8 mouse cellular contexts compared by ENCODE assay signal in genomic region chr9:59679678-59680533, GRCm38 (mm10). TPM values are rescaled to one million over a fixed set of nuclear protein-coding genes. Genes with fewer than 3 reads are reported as not detected.
A peak's percentile ranks its signal among the peaks of the same experiment; 100 is the strongest.
DNase-seq lines count a peak whose midpoint lies in the region.

Gramd2 (plus strand) TSS chr9:59680144.

- peaks cover 25% of the 10 kb centered on the region for H3K27me3 ChIP-seq in limb, embryonic 10.5 days (ENCODE audit: low read depth, poor library complexity, severe bottlenecking)
- H3K27me3 ChIP-seq in midbrain, embryonic 10.5 days (ENCODE audit: low read depth, poor library complexity, severe bottlenecking) = peaks cover 27% of the 10 kb centered on the region

- H3K27ac ChIP-seq in limb, embryonic 10.5 days = peak within 1 kb of the TSS; percentile 70
- peak within 1 kb of the TSS; percentile 33; the same call in 1 of the 2 replicates for H3K27ac ChIP-seq in midbrain, embryonic 10.5 days (replicated peaks)

- no peaks in the 10 kb centered on the region for H3K9me3 ChIP-seq in limb, embryonic 10.5 days (replicated peaks)
- H3K9me3 ChIP-seq in midbrain, embryonic 10.5 days (replicated peaks) = no peaks in the 10 kb centered on the region

- H3K4me1 ChIP-seq in limb, embryonic 10.5 days = peaks cover 13% of the 10 kb centered on the region
- H3K4me1 ChIP-seq in midbrain, embryonic 10.5 days = peaks cover 12% of the 10 kb centered on the region

- intact Hi-C loops in gastrocnemius, postnatal 14 days (cut with DNase I; ENCODE audit: low total_unique reads) = loop anchor here (10.0 kb wide), 1 partner anchor 55 kb away; no protein-coding TSS in a partner anchor

- WGBS in limb, embryonic 10.5 days = under 1% methylated on average over 47 of the region's 47 CpGs
- 1% methylated on average over 47 of the region's 47 CpGs for whole genome bisulfite sequencing in midbrain, embryonic 10.5 days

- H3K36me3 ChIP-seq in limb, embryonic 10.5 days = peaks cover 51% of the 10 kb centered on the region
- H3K36me3 ChIP-seq in midbrain, embryonic 10.5 days = peaks cover 50% of the 10 kb centered on the region

- H3K4me3 ChIP-seq in limb, embryonic 10.5 days = peak within 1 kb of the TSS; percentile 57
- peak within 1 kb of the TSS; percentile 58 for H3K4me3 ChIP-seq in midbrain, embryonic 10.5 days

- DNase-seq in adrenal gland, adult 8-10 months = peak; percentile 49
- peak; percentile 72 to 79 for DNase-seq in cerebellum, postnatal 4 days (ENCODE audit: low spot score in 2 of 2)
- peak; percentile 84 for DNase-seq in gastrocnemius, postnatal 14 days
- DNase-seq in induced T-regulatory cell, adult 2 months (ENCODE audit: low read depth) = peak; percentile 67
- DNase-seq in limb, embryonic 10.5 days (ENCODE audit: low spot score) = peak; percentile 94
- peak; percentile 91 for DNase-seq in midbrain, embryonic 10.5 days (ENCODE audit: low spot score)
- peak; percentile 88 for DNase-seq in right cerebral cortex, postnatal 4 days
- no peak for DNase-seq in T-cell, adult 2 months (ENCODE audit: low spot score)

RNA-seq across cellular contexts. Expression of gene Gramd2, which starts in this region (rescaled TPM):
- under 1 TPM in 3 of 4 experiments, not detected in 1; 0.07 to 0.20 (median 0.11) TPM for total RNA-seq in adrenal gland, adult 8-10 months (2022)
- total RNA-seq in gastrocnemius, postnatal 14 days (2021) = under 1 TPM; 0.09 to 0.18 TPM
- 0.15 and 0.30 TPM in 2 replicates for polyA plus RNA-seq in limb, embryonic 10.5 days (2016; fragmentation: Nextera tagmentation; extraction: Ambion mirVana)
- polyA plus RNA-seq in midbrain, embryonic 10.5 days (2016; fragmentation: Nextera tagmentation; extraction: Ambion mirVana) = 0.11 and 0.14 TPM in 2 replicates

Comparison
In these comparisons a context has a peak if more than half of its experiments do, and no peak if none do; other contexts are left out.
1. Peak in DNase-seq in adrenal gland, adult 8-10 months; RNA of the gene not detected or under 1 TPM.
2. Peak in DNase-seq in gastrocnemius, postnatal 14 days; RNA of the gene not detected or under 1 TPM.
3. Peak in DNase-seq, H3K4me3 ChIP-seq and H3K27ac ChIP-seq in limb, embryonic 10.5 days; RNA of the gene not detected or under 1 TPM.
4. Peak in DNase-seq, H3K4me3 ChIP-seq and H3K27ac ChIP-seq in midbrain, embryonic 10.5 days; RNA of the gene not detected or under 1 TPM.